ENCODE assay signal across 8 mouse cellular contexts in the genomic region with DNA sequence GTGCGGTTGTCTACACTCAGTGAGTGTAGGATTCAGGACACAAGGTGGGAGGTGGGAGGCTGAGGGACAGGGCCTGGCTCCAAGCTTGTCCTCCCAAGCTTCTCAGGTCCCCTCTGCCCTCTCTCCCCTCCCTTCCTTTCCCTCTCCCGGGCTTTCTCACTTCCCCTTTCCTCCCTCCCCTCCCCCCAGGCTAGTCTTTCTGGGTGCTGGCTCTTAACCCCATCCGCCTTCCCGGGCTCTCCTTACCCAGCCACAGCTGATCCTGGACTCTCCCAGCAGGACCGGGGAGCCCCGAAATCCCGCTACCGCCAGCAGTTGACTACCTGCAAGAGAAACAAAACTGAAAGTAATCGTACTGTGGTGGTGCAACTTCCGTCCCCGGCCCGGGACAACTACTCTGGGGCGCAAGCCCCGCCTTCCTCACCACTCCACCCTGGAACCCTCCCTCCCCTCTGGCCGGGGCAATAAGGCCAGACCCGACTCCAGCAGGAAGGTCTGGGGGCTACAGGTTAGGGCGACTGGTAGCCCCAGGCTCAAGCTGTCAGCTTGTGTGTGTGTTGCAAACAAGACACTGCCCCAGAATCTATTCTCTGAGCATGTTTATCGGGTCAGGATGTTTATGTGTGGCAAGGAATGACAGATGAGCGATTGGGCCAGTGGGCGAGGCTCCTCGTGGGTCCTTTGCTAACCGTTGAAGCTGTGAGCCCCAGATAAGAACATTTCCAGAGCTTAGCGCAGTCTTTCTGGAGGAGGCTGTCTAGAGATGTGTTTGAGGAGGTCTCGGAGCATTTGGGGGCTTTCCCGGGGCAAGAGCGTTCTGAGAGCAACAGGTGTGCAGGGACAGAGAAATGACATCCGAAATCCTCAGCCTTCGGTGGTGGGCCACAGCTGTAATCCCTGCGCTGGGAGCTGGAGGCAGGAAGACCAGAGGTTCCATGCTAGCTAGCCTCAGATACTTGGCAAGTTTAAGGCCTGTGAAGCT. TPM values are rescaled to one million over a fixed set of nuclear protein-coding genes. Genes with fewer than 3 reads are reported as not detected.
A peak's percentile ranks its signal among the peaks of the same experiment; 100 is the strongest.
DNase-seq lines count a peak whose midpoint lies in the region; ATAC-seq and TF ChIP-seq lines count a peak whose summit lies in the region.

TSS of gene Trim56 (minus strand) at position 344 of the 982 bp plus-strand sequence.

- no peaks in the 10 kb centered on the region for H3K9me3 ChIP-seq in lung, embryonic 15.5 days
- no peaks in the 10 kb centered on the region for H3K9me3 ChIP-seq in neural tube, embryonic 15.5 days (replicated peaks)

- no peak for DNase-seq in cerebellum, adult 2 months
- DNase-seq in cerebellum, postnatal 4 days (ENCODE audit: low spot score in 2 of 2) = no peak
- DNase-seq in embryo, embryonic 9.5 days (ENCODE audit: extremely low spot score) = peak; percentile 79
- peak; percentile 90 for DNase-seq in heart, adult 8-10 months (ENCODE audit: low spot score)
- peak; percentile 89 for DNase-seq in kidney, adult 2 months
- peak; percentile 83 to 85 for DNase-seq in thymus, postnatal 36 days

- H3K4me1 ChIP-seq in cerebellum, adult 2 months (ENCODE audit: control insufficient read depth, insufficient read depth, low read length) = no peaks in the 10 kb centered on the region
- H3K4me1 ChIP-seq in kidney, adult 2 months (ENCODE audit: control insufficient read depth, insufficient read depth, low read length) = peaks cover 9% of the 10 kb centered on the region
- peaks cover 16% of the 10 kb centered on the region for H3K4me1 ChIP-seq in lung, embryonic 15.5 days
- H3K4me1 ChIP-seq in neural tube, embryonic 15.5 days = peaks cover 9% of the 10 kb centered on the region

- H3K36me3 ChIP-seq in kidney, adult 2 months (ENCODE audit: control insufficient read depth, insufficient read depth, low read length) = no peaks in the 10 kb centered on the region; the same call in 1 of the 2 replicates
- H3K36me3 ChIP-seq in lung, embryonic 15.5 days = peaks cover 25% of the 10 kb centered on the region
- H3K36me3 ChIP-seq in neural tube, embryonic 15.5 days = no peaks in the 10 kb centered on the region

- peak within 1 kb of the TSS; percentile 40 for H3K4me3 ChIP-seq in cerebellum, adult 2 months (replicated peaks; ENCODE audit: insufficient read depth, low read depth, low read length)
- peak within 1 kb of the TSS; percentile 54 for H3K4me3 ChIP-seq in kidney, adult 2 months (ENCODE audit: insufficient read depth, low read depth, low read length)
- peak within 1 kb of the TSS; percentile 75 for H3K4me3 ChIP-seq in lung, embryonic 15.5 days
- peak within 1 kb of the TSS; percentile 40 for H3K4me3 ChIP-seq in neural tube, embryonic 15.5 days (replicated peaks)

- no peak for TF ChIP-seq CTCF in cerebellum, adult 2 months (IDR thresholded peaks at IDR 0.05; ENCODE audit: borderline replicate concordance, insufficient read depth, low read depth, low read length)
- no peak for TF ChIP-seq CTCF in kidney, adult 2 months (conservative IDR thresholded peaks at IDR 0.05; ENCODE audit: insufficient read depth, insufficient read length, low read depth, low read length)

- H3K27me3 ChIP-seq in cerebellum, adult 2 months (ENCODE audit: control insufficient read depth, insufficient read depth, low read length) = no peaks in the 10 kb centered on the region
- H3K27me3 ChIP-seq in kidney, adult 2 months (replicated peaks; ENCODE audit: control insufficient read depth, insufficient read depth, low read length) = no peaks in the 10 kb centered on the region
- no peaks in the 10 kb centered on the region for H3K27me3 ChIP-seq in lung, embryonic 15.5 days
- H3K27me3 ChIP-seq in neural tube, embryonic 15.5 days (replicated peaks) = no peaks in the 10 kb centered on the region

- no peak for TF ChIP-seq POLR2A in cerebellum, adult 2 months (IDR thresholded peaks at IDR 0.05; ENCODE audit: borderline replicate concordance, insufficient read depth, low read length)
- TF ChIP-seq POLR2A in kidney, adult 2 months (IDR thresholded peaks at IDR 0.05; ENCODE audit: low read depth, low read length) = no peak

- no peak within 1 kb of the TSS for H3K27ac ChIP-seq in cerebellum, adult 2 months (ENCODE audit: insufficient read depth, low read length)
- H3K27ac ChIP-seq in kidney, adult 2 months (ENCODE audit: insufficient read depth, low read depth, low read length) = peak within 1 kb of the TSS; percentile 39
- peak within 1 kb of the TSS; percentile 75 for H3K27ac ChIP-seq in lung, embryonic 15.5 days
- no peak within 1 kb of the TSS for H3K27ac ChIP-seq in neural tube, embryonic 15.5 days (replicated peaks)

- peak within 1 kb of the TSS; percentile 85 for H3K4me2 ChIP-seq in lung, embryonic 15.5 days
- peak within 1 kb of the TSS; percentile 58 for H3K4me2 ChIP-seq in neural tube, embryonic 15.5 days

- ATAC-seq in lung, embryonic 15.5 days (ENCODE audit: borderline replicate concordance, extremely low read depth, low FRiP score, low TSS enrichment) = peak; percentile 84
- ATAC-seq in neural tube, embryonic 15.5 days (ENCODE audit: low FRiP score) = no peak

- 12% methylated on average over 29 of the region's 29 CpGs for WGBS in cerebellum, adult 2 months
- WGBS in kidney, adult 2 months = 12% methylated on average over 29 of the region's 29 CpGs
- WGBS in lung, embryonic 15.5 days = 3% methylated on average over 29 of the region's 29 CpGs
- 10% methylated on average over 29 of the region's 29 CpGs for WGBS in neural tube, embryonic 15.5 days

- H3K9ac ChIP-seq in lung, embryonic 15.5 days = peak within 1 kb of the TSS; percentile 70
- H3K9ac ChIP-seq in neural tube, embryonic 15.5 days (replicated peaks) = peak within 1 kb of the TSS; percentile 47

RNA-seq across cellular contexts. Expression of gene Trim56, which starts in this region (rescaled TPM):
- polyA plus RNA-seq in cerebellum, adult 2 months (2012; rRNA removed) = 1.9 TPM in 2 replicates
- 10 to 100 TPM; 20.2 to 22.1 (median 21.5) TPM for total RNA-seq in heart, adult 8-10 months (2022)
- polyA plus RNA-seq in kidney, adult 2 months (2012; rRNA removed) = 10.2 and 14.4 TPM in 2 replicates
- polyA plus RNA-seq in lung, embryonic 15.5 days (2015; fragmentation: Nextera tagmentation; extraction: Ambion mirVana) = 9.8 and 10.5 TPM in 2 replicates
- polyA plus RNA-seq in neural tube, embryonic 15.5 days (2015; fragmentation: Nextera tagmentation; extraction: Ambion mirVana) = 2.4 and 5.4 TPM in 2 replicates

Comparison
In these comparisons a context has a peak if more than half of its experiments do, and no peak if none do; other contexts are left out.
1. DNase-seq: peak in embryo, embryonic 9.5 days (single experiment), heart, adult 8-10 months (single experiment), kidney, adult 2 months (single experiment) and thymus, postnatal 36 days (2 of 2); none in cerebellum, adult 2 months (0 of 2) and cerebellum, postnatal 4 days (0 of 2).
2. H3K27ac ChIP-seq: peak in kidney, adult 2 months (single experiment) and lung, embryonic 15.5 days (single experiment); none in cerebellum, adult 2 months (single experiment) and neural tube, embryonic 15.5 days (single experiment).
3. Peak in every context shown above with its lines, with median percentiles within 50 percentile points of each other: H3K4me3 ChIP-seq.